Mouse (Mus musculus) T-cell, adult 2 months (primary cell): ENCODE data around the gene Slu7.

ENCODE experiments used
- DNase-seq: peaks from one replicate; pipeline ENCODE4 v3.0.0; 2022; ENCODE audit warnings: low spot score

Gene Slu7

GRCm38 (mm10) chr11:43433254-43434023 lies at the start of gene Slu7:
Gene Slu7 (plus strand): TSS chr11:43433744.
- DNase-seq = peak; percentile 78

GRCm38 (mm10) chr11:43385055-43385649 lies 48.4 kb upstream of the Slu7 start:
- peak; percentile 75 for DNase-seq

GRCm38 (mm10) chr11:43385716-43386115 lies 47.8 kb upstream of the Slu7 start:
- DNase-seq = no peak

DNA sequence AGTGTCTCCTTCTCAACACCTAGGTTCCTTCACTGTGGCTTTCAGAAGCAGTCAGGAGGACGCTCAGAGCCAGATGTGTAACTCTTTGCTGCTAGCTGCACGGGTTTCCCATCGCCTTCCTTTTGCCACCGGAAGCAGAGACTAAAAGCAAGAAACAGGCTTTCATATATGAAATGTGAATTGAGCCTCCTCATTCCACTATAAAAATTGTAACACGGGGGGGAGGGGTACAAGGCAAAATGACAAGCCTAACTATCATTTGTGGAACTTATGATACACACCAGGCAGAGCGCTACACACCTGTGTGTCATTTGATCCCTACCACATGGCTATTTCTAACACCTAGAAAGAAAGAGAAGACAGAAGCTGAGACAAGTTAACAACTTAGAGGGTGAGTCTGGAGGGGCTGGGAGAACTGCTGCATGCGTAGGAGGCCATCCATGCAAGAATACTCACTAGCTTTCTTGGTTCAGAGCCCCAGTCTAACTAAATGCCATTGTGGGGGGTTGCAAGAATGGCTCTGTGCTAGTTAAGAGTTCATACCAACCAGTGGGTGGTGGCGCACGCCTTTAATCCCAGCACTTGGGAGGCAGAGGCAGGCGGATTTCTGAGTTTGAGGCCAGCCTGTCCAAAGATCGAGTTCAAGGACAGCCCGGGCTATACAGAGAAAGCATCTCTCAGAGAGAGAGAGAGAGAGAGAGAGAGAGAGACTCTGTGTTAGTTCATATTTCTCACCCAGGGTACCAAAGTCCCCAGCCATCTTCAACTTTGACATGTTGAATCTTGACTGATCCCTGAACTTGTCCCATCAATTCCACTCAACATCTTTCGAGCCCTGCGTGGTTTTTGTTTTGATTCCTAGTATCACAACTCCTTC lies 46.3 kb upstream of the Slu7 start:
- no peak for DNase-seq

GRCm38 (mm10) chr11:43388122-43389097 lies 45.1 kb upstream of the Slu7 start:
- DNase-seq = peak; percentile 59

- no peak for DNase-seq
These were observed 44.4 kb upstream of the Slu7 start for GRCm38 (mm10) chr11:43389118-43389517.

GRCm38 (mm10) chr11:43392757-43393156 lies 40.8 kb upstream of the Slu7 start:
- DNase-seq = no peak

GRCm38 (mm10) chr11:43393325-43393724 lies 40.2 kb upstream of the Slu7 start:
- DNase-seq = no peak

- DNase-seq = no peak
These were observed 38.2 kb upstream of the Slu7 start for GRCm38 (mm10) chr11:43395073-43395948.

DNA sequence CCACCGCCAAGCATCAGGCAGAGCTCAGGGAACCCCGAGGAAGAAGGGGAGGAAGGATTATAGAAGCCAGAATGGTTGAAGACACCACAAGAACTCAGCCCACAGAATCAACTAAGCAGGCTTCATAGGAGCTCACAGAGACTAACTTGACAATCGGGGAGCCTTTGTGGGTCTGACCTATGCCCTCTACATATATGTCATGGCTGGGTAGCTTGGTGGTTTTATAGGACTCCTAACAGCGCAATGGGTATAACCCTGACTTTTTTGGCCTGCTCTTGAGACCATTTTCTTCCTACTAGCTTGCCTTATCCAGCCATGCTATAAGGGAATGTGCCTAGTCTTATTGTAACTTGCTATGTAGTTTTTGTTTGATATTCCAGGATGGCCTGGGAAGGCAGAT lies 37.3 kb upstream of the Slu7 start:
- DNase-seq = no peak

GRCm38 (mm10) chr11:43396672-43397071 lies 36.9 kb upstream of the Slu7 start:
- no peak for DNase-seq

DNA sequence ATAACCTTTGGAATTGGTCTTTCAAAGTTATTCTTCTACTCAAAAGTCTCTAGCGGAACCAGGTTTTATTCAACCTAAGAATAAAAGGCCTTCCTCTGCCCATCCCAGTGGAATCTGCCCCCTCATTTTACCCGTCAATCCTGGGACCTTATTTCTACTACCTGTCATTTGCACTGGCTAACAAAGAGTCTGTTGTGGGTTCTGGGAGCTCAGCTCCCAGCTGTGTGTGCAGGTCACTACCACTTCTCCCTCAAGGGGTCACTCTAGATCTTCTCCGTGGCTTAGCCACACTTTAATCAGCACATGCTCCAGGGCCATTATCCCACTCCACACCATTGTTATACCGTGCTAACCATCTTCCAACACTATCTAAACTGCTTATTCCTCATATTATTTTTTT lies 34.2 kb upstream of the Slu7 start:
- DNase-seq = no peak

DNA sequence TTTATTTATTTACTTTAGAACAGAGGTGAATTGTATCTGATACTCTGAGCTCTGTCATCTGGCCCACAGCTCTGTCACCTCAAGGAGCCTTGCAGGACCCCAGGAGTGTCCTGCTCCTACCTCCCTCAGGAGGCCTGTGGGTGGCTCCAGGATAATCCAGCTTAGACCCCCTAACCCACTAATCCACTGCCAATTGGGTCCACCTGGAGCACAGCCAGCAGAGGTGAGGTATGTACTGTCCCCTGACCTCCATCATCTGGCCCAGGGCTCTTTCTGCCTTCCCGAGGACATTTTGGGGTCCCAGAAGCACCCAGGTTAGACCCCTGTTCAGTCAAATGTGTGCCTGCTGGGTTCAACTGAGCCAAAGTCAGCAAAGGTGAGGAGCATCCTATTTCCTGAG lies 33.4 kb upstream of the Slu7 start:
- no peak for DNase-seq

- no peak for DNase-seq
These were observed 29.3 kb upstream of the Slu7 start for GRCm38 (mm10) chr11:43404150-43404807.

DNA sequence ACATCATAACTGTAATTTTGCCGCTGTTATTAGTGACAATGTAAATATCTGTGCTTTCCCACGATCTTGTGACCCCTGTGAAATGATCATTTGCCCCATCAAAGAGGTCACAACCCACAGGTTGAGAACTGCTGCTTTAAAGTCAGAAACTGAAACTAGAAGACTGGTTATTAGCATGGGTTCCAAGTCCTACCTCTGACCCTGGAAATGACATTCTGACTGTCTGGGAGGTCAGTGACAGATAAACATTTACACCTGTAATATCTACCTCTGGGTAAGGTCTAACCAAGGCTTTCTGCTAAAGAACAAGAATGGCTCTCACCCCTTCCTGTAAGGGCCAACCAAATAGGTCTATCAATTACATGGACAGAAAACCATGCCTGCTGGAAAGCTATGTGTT lies 24.7 kb upstream of the Slu7 start:
- DNase-seq = no peak

DNA sequence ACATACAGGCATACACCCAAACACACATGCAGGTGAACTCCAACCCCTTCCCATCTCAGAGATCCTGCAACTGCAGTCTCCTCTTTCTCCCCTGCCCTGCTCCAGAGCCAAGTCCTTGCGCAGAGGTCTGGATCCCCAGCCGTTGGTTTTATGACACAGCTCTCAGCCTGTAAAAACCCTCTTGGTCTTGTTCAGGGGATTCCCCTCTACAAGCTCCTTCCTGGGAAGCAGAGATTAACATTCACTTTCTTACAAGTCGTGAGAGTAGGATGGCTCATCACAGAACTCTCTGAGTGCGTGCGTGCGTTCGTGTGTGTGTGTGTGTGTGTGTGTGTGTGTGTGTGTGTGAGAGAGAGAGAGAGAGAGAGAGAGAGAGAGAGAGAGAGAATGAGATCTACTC lies 23.3 kb upstream of the Slu7 start:
- no peak for DNase-seq

DNA sequence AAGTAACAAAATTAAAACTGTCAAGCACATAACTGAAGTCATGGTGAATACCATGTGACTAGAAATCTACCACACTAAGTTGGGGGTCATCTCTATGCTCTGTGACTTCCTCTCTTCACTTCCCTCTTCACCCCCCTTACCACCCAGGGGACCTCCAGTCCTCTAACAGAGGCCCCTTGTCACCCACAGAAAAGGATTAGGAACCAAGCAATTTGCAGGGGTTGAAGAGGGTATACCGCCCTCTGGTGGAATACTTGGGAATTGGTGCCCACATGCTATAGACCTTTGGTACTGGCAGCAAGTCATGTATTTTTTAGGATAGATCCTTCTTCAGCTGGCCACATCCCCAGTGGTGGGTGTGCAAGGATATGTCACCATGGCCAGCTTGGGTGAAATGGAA lies 22.1 kb upstream of the Slu7 start:
- peak; percentile 74 for DNase-seq

GRCm38 (mm10) chr11:43412771-43413451 lies 20.6 kb upstream of the Slu7 start:
- DNase-seq = peak; percentile 69

DNA sequence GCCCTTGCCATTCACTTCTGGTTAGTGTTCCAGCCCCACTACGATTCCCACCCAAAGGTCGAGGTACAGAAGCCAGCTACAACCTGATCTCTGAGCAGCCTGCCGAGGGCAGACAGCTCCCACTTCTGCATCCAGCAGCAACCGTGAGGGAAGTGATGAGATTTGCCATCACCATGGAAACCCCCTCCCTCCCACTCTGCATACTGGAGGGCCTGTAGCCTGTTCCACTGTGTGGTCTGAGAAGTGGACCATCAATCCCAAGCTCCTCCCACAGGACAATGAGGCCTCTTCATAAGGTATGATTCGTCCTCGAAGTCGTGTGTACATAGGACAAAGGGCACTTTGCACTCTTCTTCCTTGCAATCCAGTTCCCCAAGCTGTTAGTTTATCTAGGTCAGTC lies 16.3 kb upstream of the Slu7 start:
- DNase-seq = no peak

DNA sequence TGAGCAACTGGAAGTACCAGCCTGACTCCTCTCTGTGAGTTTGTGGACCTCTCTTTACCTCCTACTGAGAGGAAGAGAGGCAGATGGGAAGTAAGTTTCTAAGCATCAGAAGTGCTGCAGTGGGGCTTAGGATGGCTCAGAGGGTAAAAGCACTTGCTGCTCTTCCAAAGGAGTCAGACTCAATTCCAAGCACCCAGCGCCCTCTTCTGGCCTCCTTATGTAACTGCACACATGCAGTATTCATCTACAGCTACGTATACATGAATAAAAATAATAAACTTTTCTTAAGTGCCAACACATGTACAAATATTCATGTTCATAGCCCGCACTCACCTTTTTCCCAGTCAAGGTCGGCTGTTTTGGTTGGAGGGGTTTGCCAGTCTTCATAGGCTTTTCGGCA lies 9.2 kb upstream of the Slu7 start:
- no peak for DNase-seq
